Mouse (Mus musculus): ENCODE measurements around the gene Pip4p1.

- no peak for TF ChIP-seq CTCF (IDR thresholded peaks at IDR 0.05; ENCODE audit: extremely low read depth, insufficient read length, insufficient replicate concordance, low read depth, low read length)
- no peak for TF ChIP-seq POLR2A (IDR thresholded peaks at IDR 0.05; ENCODE audit: low read depth, low read length)
These were observed 44.3 kb upstream of the Pip4p1 start for GRCm38 (mm10) chr14:50975001-50975400.
